Mouse (Mus musculus) cortical plate, adult 2 months (tissue): ENCODE data around the gene Filip1l.

ENCODE experiments used
- CTCF ChIP-seq: fragments of 200-500 bp; IDR thresholded peaks from 2 replicates; pipeline ENCODE4 v1.5.1; 2011; ENCODE audit warnings: mild to moderate bottlenecking, control low read depth, low read length; ENCODE audit not compliant: insufficient read depth; ENCODE audit errors: extremely low read depth
- POLR2A ChIP-seq: fragments of 200-500 bp; IDR thresholded peaks from 2 replicates; pipeline ENCODE4 v1.6.1; 2011; ENCODE audit warnings: mild to moderate bottlenecking, low read length, control low read depth; ENCODE audit not compliant: insufficient read depth; ENCODE audit errors: extremely low read depth

DNA sequence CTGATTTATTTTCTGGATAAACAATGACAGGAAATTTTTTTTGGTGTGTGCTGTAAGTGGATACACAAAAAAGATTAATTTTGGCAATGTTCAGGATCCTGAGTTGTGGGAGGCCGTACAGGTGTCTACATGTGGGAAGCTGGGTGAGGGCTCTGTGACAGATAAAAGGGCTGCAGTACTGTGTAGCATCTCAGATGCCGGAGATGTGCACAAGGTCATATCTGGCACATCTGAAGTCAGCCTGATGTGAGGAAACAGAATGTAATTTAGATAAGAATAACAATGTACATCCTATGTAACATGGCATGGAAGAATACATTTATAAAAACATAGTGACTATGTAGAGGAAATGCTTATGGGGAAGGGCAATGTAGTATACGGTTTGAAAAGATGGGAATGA is 39.4 kb upstream of the Filip1l start:
- no peak for TF ChIP-seq POLR2A
- no peak for TF ChIP-seq CTCF
